Mouse (Mus musculus) megakaryocyte, embryonic 14.5 days (primary cell): Measurements from ENCODE around the gene Nbr1.

Experiments
- FLI1 ChIP-seq: IDR thresholded peaks from 2 replicates; pipeline ENCODE4 v1.6.1; 2012; ENCODE audit warnings: low read length, inconsistent platforms, mixed read lengths
- GATA1 ChIP-seq: IDR thresholded peaks from 3 replicates; pipeline ENCODE4 v1.6.1; 2012; ENCODE audit warnings: mixed read lengths, low read length, inconsistent platforms, borderline replicate concordance

DNA sequence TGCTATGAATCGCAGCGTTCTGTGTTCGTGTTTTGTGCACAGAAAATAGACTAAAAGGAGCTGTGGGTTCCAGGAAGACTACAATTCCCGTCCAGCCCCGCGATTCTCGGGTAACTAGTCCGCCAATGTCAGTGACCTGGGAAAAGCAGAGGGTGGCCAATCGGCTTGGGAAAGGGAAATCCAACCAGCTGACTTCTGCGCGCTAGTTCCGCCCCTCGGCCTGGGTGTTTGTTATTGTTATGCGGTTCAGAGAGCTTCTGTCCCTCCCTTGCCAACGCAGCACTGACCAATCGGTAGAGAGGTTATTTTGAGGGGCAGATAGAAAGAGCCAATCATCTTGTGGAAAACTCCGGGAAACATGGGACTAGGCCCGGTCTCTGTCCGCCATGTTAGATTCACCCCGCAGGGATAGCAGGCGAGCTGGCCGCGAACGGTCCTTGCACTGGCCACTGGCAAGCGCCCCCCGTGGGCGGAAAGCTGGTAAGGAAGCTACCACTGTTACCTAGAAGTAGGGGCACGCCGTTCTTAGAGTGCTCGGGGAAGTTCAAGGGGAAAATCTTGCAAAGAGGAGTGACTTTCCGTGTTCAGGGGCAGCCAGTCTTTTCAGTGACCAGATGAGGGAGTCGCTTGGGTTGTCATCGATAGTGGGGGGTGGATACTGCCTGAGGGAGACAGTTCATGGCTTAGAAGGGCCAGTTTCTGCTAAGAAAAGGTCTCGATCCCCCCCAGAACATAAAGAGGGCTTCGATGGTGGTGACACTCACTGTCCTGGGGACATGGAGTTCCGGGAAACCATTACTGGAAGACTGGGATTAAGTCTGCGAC is 739 bp downstream of the Nbr1 start:
- no peak for TF ChIP-seq GATA1
- TF ChIP-seq FLI1: peak; percentile 47; the same call in 1 of the 2 replicates
